Mouse (Mus musculus) ES-E14 (cell line): Measurements from ENCODE around the gene Stxbp6. TPM values are rescaled to one million over a fixed set of nuclear protein-coding genes. Genes with fewer than 3 reads are reported as not detected.
"Not testable (repeated sequence)": the region's sequence is repeated elsewhere in the genome, so short reads cannot be mapped to it uniquely, and the experiment has no call there.

Source experiments
- DNase-seq: peaks from one replicate; pipeline ENCODE4 v3.0.0-alpha.2; 2013; ENCODE audit warnings: low read depth, low spot score
- H3K27ac ChIP-seq: 2 replicates; pipeline ENCODE4 v1.5.1; 2012; ENCODE audit warnings: low read depth, mild to moderate bottlenecking, low read length, moderate library complexity, mixed read lengths; ENCODE audit not compliant: poor library complexity, insufficient read depth, severe bottlenecking
- H3K36me3 ChIP-seq: 2 replicates; pipeline ENCODE4 v1.6.1; 2012; ENCODE audit warnings: mild to moderate bottlenecking, low read length, moderate library complexity, mixed read lengths; ENCODE audit not compliant: control insufficient read depth, poor library complexity, insufficient read depth, severe bottlenecking
- H3K4me1 ChIP-seq, 2 experiments: fragments of 150-350 bp in 1 of 2; sonication (generic) in 1 of 2; 2 replicates each; pipeline ENCODE4 v1.6.1; 2012; ENCODE audit warnings: low read length in 2 of 2, mild to moderate bottlenecking in 1 of 2, mixed read lengths in 1 of 2; ENCODE audit not compliant: control insufficient read depth in 2 of 2, insufficient read depth in 2 of 2, poor library complexity in 1 of 2
- H3K4me3 ChIP-seq, 2 experiments: fragments of 150-350 bp in 1 of 2; sonication (generic) in 1 of 2; 2 replicates each; pipeline ENCODE4 v1.5.1; 2012; ENCODE audit warnings: low read length in 2 of 2, low read depth in 1 of 2, mild to moderate bottlenecking in 1 of 2, mixed read lengths in 1 of 2; ENCODE audit not compliant: insufficient read depth in 1 of 2, poor library complexity in 1 of 2, severe bottlenecking in 1 of 2
- H3K9ac ChIP-seq: 2 replicates; pipeline ENCODE4 v1.6.1; 2012; ENCODE audit warnings: low read depth, mild to moderate bottlenecking, low read length, mixed read lengths; ENCODE audit not compliant: poor library complexity, insufficient read depth, severe bottlenecking
- H3K9me3 ChIP-seq: fragments of 150-350 bp; sonication (generic); 2 replicates; pipeline ENCODE4 v1.6.1; 2012; ENCODE audit warnings: low read depth, mild to moderate bottlenecking, low read length; ENCODE audit not compliant: control insufficient read depth, insufficient read depth
- CHD2 ChIP-seq: IDR thresholded peaks from 2 replicates; pipeline ENCODE4 v1.6.1; 2014; ENCODE audit warnings: mild to moderate bottlenecking, low read depth, low read length, inconsistent platforms
- HCFC1 ChIP-seq: IDR thresholded peaks from 2 replicates; pipeline ENCODE4 v1.6.1; 2012; ENCODE audit warnings: low read length, inconsistent platforms, borderline replicate concordance; ENCODE audit not compliant: insufficient read depth
- MAFK ChIP-seq: IDR thresholded peaks from 2 replicates; pipeline ENCODE4 v1.6.1; 2014; ENCODE audit warnings: mild to moderate bottlenecking, low read depth, low read length, inconsistent platforms; ENCODE audit not compliant: insufficient read depth
- ZC3H11A ChIP-seq: IDR thresholded peaks from 2 replicates; pipeline ENCODE4 v1.6.1; 2012; ENCODE audit warnings: low read depth, mild to moderate bottlenecking, inconsistent platforms, low read length, borderline replicate concordance
- ZNF384 ChIP-seq: IDR thresholded peaks from 2 replicates; pipeline ENCODE4 v1.6.1; 2012; ENCODE audit warnings: low read depth, low read length, inconsistent platforms
- in situ Hi-C, 2 experiments: fragments of 600-800 bp; cut with MboI; formaldehyde crosslinking; loops; one replicate each; pipeline ENCODE4 v1.15.1; 2025; ENCODE audit warnings: low sequenced_read_pairs in 2 of 2, inconsistent platforms in 1 of 2; ENCODE audit not compliant: unreplicated experiment in 2 of 2
- total RNA-seq: library from RNA; depleted of rRNA; stranded (reverse); fragments of 300-350 nt; gene quantifications from 2 replicates; pipeline ENCODE4 v1.2.3, GENCODE M21; 2012; rRNA removed

Stxbp6 gene
- total RNA-seq = 0.76 and 2.1 TPM in 2 replicates

DNA sequence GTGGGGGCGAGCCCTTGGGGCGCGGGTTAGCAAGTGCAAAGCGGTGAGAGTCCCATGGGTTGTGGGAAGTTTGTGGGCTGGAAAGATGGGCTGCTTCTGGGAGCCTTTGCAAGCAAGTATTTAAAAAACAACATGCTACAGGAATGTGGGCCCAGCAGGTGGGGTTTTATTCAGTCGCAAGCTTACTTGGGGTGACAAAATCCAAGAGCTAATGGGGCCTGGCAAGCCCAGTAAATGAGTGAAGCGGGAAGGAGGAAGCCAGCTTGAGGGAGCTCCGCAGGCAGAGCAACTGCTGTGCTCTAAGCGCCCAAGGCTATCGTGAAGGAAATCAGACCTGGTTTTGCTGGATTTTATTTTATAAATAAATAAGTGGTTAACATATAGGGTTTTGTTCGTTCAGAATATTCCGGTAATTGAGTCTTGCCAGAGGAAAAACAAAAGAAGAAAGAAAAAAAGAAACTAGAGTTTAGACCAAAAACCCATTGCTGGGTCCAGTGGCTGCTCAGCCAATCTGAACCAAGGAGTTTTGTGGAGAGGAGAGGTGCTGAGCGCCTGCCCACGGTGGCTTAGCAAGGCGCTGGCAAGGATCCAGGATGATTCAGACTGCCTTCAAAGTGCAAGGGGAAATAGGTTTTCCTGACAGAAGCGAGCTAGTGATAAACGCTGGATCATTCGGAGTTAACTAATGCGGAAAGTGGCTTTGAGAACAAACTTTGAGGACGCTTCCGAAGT lies at the start of gene Stxbp6:
TSS of gene Stxbp6 (minus strand) at position 99 of the 732 bp plus-strand sequence.
- no peak within 1 kb of the TSS for H3K27ac ChIP-seq
- TF ChIP-seq MAFK = no peak
- TF ChIP-seq CHD2 = no peak

DNA sequence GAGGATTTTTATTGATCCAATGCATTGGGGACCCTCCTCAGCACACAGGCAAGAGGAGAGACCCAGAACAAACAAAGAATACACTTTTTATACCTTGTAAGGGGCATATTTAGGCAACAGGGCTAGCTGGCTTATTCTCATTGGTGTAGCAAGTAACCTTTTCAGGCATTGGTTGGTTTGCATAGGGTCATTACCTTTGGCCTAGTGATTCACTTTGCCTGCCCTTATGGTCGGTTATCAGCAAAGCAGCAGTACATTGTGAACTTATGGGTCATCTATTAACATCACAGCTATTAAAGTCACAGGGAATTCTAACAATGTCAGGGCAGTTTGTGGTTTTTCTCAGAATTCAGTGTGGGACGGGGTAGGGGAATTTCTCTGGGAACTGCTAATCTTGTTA lies 28.4 kb upstream of the Stxbp6 start:
- H3K4me1 ChIP-seq, H3K9me3 ChIP-seq, DNase-seq, H3K4me3 ChIP-seq, H3K27ac ChIP-seq, in situ Hi-C loops, H3K9ac ChIP-seq, H3K36me3 ChIP-seq: not testable (repeated sequence)

More for the DNA sequence above, at the start of gene Stxbp6:
- H3K36me3 ChIP-seq = no peaks in the 10 kb centered on the region
- peak; percentile 21 for DNase-seq
- peak within 1 kb of the TSS; percentile 74 for H3K9ac ChIP-seq
- peak within 1 kb of the TSS; percentile 75 to 77 for H3K4me3 ChIP-seq
- no peaks in the 10 kb centered on the region for H3K4me1 ChIP-seq
- H3K9me3 ChIP-seq = no peaks in the 10 kb centered on the region
- in situ Hi-C loops = no loop called here

DNA sequence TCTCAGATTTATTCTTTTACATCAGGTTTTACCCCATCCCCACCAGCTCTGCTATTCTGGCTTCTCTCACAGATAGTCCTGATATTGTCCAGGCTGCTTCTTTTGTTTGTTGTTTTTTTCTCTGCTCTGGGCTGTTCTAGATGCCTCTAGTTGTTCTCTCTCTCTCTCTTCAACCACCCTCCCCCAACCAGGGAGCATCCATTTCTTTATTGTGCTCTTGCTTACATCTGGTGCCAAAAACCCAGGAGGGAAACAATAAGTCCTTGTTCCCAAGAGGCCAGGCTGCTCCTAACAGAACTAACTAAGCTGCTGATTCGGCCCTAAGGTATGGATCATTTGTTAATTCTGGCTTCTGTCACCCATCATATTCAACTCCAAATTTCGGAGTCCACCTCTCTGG lies 19.2 kb upstream of the Stxbp6 start:
- no peak for TF ChIP-seq ZC3H11A
- no peak for TF ChIP-seq CHD2
- TF ChIP-seq MAFK = no peak
- TF ChIP-seq ZNF384 = no peak
- TF ChIP-seq HCFC1 = no peak
- no peaks in the 10 kb centered on the region for H3K9me3 ChIP-seq
- H3K27ac ChIP-seq = no peak overlapping the region
- no peaks in the 10 kb centered on the region for H3K4me1 ChIP-seq
- in situ Hi-C loops = no loop called here
- no peak for DNase-seq
- no peaks in the 10 kb centered on the region for H3K36me3 ChIP-seq
- no peak overlapping the region for H3K4me3 ChIP-seq
- no peak overlapping the region for H3K9ac ChIP-seq

DNA sequence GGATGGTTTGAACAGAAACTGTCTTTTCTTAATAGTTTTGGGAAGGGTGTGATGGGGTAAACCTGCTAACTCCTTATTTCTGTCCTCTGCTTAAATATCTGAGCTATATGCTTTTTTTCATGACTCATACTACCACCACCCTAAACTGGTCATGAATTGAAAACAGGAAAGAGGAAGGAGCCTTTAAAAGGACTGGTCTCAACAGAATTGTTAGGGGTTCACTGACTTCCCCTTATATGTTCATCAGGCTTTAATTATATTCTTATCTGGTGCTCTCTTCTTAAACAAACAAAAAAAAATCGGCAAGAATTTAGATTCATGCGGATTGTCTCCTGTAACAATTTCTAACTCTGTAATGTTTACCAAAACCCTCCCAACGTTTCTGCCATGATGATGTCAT lies 17.9 kb upstream of the Stxbp6 start:
- in situ Hi-C loops = no loop called here
- H3K4me1 ChIP-seq = no peaks in the 10 kb centered on the region
- no peak for TF ChIP-seq ZNF384
- no peak for TF ChIP-seq ZC3H11A
- TF ChIP-seq HCFC1 = no peak
- TF ChIP-seq CHD2 = no peak
- TF ChIP-seq MAFK = no peak

DNA sequence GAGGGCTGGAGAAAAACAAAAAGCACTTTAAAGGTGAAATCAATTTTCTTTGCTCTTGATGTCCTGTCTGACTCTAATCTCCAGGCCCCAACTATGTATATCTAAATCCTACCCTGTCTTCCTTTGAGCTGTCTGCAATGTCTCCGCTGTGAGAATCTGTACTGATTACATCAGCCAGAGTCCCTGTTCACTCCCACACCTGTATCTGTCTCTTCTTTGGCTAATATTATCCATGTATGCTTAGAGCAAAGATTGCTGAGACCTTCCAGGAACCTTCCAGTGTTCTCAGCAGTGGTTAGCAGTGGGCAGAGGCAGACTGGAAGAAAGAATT lies 8.6 kb upstream of the Stxbp6 start:
- TF ChIP-seq MAFK (no peak), ZC3H11A (no peak), CHD2 (no peak), ZNF384 (no peak), HCFC1 (no peak)
- Histone ChIP-seq H3K9ac (no peak overlapping the region), H3K4me3 (no peak overlapping the region), H3K36me3 (no peaks in the 10 kb centered on the region), H3K4me1 (no peaks in the 10 kb centered on the region), H3K9me3 (no peaks in the 10 kb centered on the region), H3K27ac (no peak overlapping the region)
- no peak for DNase-seq
- in situ Hi-C loops = no loop called here

More for the DNA sequence above, 17.9 kb upstream of the Stxbp6 start:
- H3K9ac ChIP-seq = no peak overlapping the region
- H3K36me3 ChIP-seq = no peaks in the 10 kb centered on the region
- no peak for DNase-seq
- no peak overlapping the region for H3K4me3 ChIP-seq
- H3K27ac ChIP-seq = no peak overlapping the region
- H3K9me3 ChIP-seq = no peaks in the 10 kb centered on the region
